Mouse (Mus musculus): ENCODE data around the gene Vsir.

DNA sequence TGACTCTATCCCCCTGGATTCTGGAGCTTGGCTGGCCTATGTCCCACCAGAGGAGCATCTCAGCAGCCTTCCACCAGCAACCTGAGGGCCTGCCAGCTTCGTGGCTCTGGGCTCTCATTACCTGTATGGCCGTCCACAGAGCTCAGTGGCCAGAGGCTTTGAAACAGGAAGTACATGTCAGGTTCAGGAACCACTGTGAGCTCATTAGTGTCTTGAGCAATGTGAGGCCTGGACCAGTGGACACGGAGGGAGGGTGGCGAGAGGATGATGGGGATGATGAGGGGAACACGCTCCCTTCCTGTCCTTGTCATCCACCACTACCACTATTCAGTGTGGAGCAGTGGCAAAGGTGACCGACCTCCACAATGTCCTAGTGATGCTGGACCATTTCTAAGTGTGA, 22.8 kb downstream of the Vsir start:
- TF ChIP-seq CTCF (conservative IDR thresholded peaks at IDR 0.05; ENCODE audit: low read length), result no peak
- TF ChIP-seq POU5F1 (IDR thresholded peaks at IDR 0.05; ENCODE audit: borderline replicate concordance, low read length), result no peak

Data from E14TG2a.4 (cell line).